Mouse (Mus musculus) cortical plate, adult 2 months (tissue): ENCODE measurements at regions not wholly inside any gene's neighbourhood (a gene's known extent, or its start where the extent isn't known, plus 50 kb on each side); places are given as distances from the start of the nearest gene placed in this dataset.

ENCODE experiments used
- CTCF ChIP-seq: fragments of 200-500 bp; IDR thresholded peaks from 2 replicates; pipeline ENCODE4 v1.5.1; 2011; ENCODE audit warnings: mild to moderate bottlenecking, control low read depth, low read length; ENCODE audit not compliant: insufficient read depth; ENCODE audit errors: extremely low read depth
- POLR2A ChIP-seq: fragments of 200-500 bp; IDR thresholded peaks from 2 replicates; pipeline ENCODE4 v1.6.1; 2011; ENCODE audit warnings: mild to moderate bottlenecking, low read length, control low read depth; ENCODE audit not compliant: insufficient read depth; ENCODE audit errors: extremely low read depth

DNA sequence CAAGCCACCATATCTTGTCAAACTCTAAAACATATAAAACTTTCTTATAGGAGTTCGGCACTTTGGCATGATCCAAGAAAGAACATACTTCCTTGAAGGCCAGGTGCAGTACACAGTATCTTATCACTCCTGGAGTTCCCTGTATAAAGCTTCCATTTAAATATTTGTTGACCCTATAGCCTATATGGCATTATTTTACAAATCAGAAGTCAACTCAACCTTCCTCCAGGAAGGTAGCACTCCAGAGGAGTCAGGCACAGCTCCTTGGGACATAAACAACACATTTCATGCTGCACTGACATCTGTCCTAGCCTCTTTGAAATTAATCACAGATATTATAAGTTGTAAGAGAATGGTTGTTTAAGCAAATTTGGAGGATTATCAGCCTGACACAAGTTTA, 252.5 kb upstream of the Usp25 start:
- no peak for TF ChIP-seq CTCF
- no peak for TF ChIP-seq POLR2A
